Mouse (Mus musculus): Measurements from ENCODE around the gene Slc22a23. TPM values are rescaled to one million over a fixed set of nuclear protein-coding genes. Genes with fewer than 3 reads are reported as not detected.
A peak's percentile ranks its signal among the peaks of the same experiment; 100 is the strongest.

Gene Slc22a23
- polyA plus RNA-seq, 1 experiment from 2014 or later = 6.8 TPM

- no peak overlapping the region for H3K4me3 ChIP-seq
- H3K9me3 ChIP-seq = no peaks in the 10 kb centered on the region; the same call in 1 of the 2 replicates
- H3K4me1 ChIP-seq = peaks cover 39% of the 10 kb centered on the region
- WGBS = 90% methylated on average over 5 of the region's 5 CpGs
- DNase-seq (ENCODE audit: extremely low spot score, low spot score) = no peak
- H3K27me3 ChIP-seq (ENCODE audit: poor library complexity, severe bottlenecking) = no peaks in the 10 kb centered on the region
- peak overlapping the region; percentile 51 for H3K27ac ChIP-seq
- peaks cover 27% of the 10 kb centered on the region for H3K36me3 ChIP-seq (replicated peaks)
Measured at GRCm38 (mm10) chr13:34270886-34271602, 73.9 kb downstream of the Slc22a23 start.

GRCm38 (mm10) chr13:34269376-34269991 lies 75.5 kb downstream of the Slc22a23 start:
- Histone ChIP-seq H3K27me3 (ENCODE audit: poor library complexity, severe bottlenecking) (no peaks in the 10 kb centered on the region), H3K4me1 (peaks cover 39% of the 10 kb centered on the region), H3K9me3 (no peaks in the 10 kb centered on the region; the same call in 1 of the 2 replicates), H3K36me3 (replicated peaks) (peaks cover 14% of the 10 kb centered on the region), H3K27ac (no peak overlapping the region), H3K4me3 (no peak overlapping the region)
- 78% methylated on average over 2 of the region's 2 CpGs for WGBS
- no peak for DNase-seq (ENCODE audit: extremely low spot score, low spot score)

- H3K9me3 ChIP-seq = no peaks in the 10 kb centered on the region
- WGBS = 90% methylated on average over 8 of the region's 8 CpGs
- peaks cover 9% of the 10 kb centered on the region; the same call in 1 of the 2 replicates for H3K36me3 ChIP-seq (replicated peaks)
- DNase-seq (ENCODE audit: extremely low spot score, low spot score) = no peak
- H3K4me1 ChIP-seq = peaks cover 22% of the 10 kb centered on the region
- H3K27ac ChIP-seq = no peak overlapping the region
- H3K4me3 ChIP-seq = no peak overlapping the region
- no peaks in the 10 kb centered on the region for H3K27me3 ChIP-seq (ENCODE audit: poor library complexity, severe bottlenecking)
Measured at GRCm38 (mm10) chr13:34266942-34267660, 77.9 kb downstream of the Slc22a23 start.

- no peak overlapping the region for H3K27ac ChIP-seq
- no peak overlapping the region for H3K4me3 ChIP-seq
- H3K9me3 ChIP-seq = no peaks in the 10 kb centered on the region
- peaks cover 12% of the 10 kb centered on the region; the same call in 1 of the 2 replicates for H3K4me1 ChIP-seq
- peaks cover 9% of the 10 kb centered on the region; the same call in 1 of the 2 replicates for H3K36me3 ChIP-seq (replicated peaks)
- no peaks in the 10 kb centered on the region for H3K27me3 ChIP-seq (ENCODE audit: poor library complexity, severe bottlenecking)
- DNase-seq (ENCODE audit: extremely low spot score, low spot score) = no peak
- WGBS = 94% methylated on average over 8 of the region's 8 CpGs
Measured at GRCm38 (mm10) chr13:34266067-34266466, 78.9 kb downstream of the Slc22a23 start.

GRCm38 (mm10) chr13:34265576-34265975 lies 79.4 kb downstream of the Slc22a23 start:
- peaks cover 11% of the 10 kb centered on the region; the same call in 1 of the 2 replicates for H3K4me1 ChIP-seq
- no peaks in the 10 kb centered on the region for H3K27me3 ChIP-seq (ENCODE audit: poor library complexity, severe bottlenecking)
- WGBS = 89% methylated on average over 5 of the region's 5 CpGs
- H3K36me3 ChIP-seq (replicated peaks) = peaks cover 9% of the 10 kb centered on the region; the same call in 1 of the 2 replicates
- H3K27ac ChIP-seq = no peak overlapping the region
- DNase-seq (ENCODE audit: extremely low spot score, low spot score) = no peak
- no peak overlapping the region for H3K4me3 ChIP-seq
- H3K9me3 ChIP-seq = no peaks in the 10 kb centered on the region

- Histone ChIP-seq H3K27me3 (ENCODE audit: poor library complexity, severe bottlenecking) (no peaks in the 10 kb centered on the region), H3K27ac (no peak overlapping the region), H3K36me3 (replicated peaks) (peaks cover 9% of the 10 kb centered on the region; the same call in 1 of the 2 replicates), H3K4me1 (peaks cover 11% of the 10 kb centered on the region; the same call in 1 of the 2 replicates), H3K4me3 (no peak overlapping the region), H3K9me3 (no peaks in the 10 kb centered on the region)
- DNase-seq (ENCODE audit: extremely low spot score, low spot score) = no peak
- 89% methylated on average over 3 of the region's 3 CpGs for WGBS
Measured at GRCm38 (mm10) chr13:34265022-34265565, 79.9 kb downstream of the Slc22a23 start.

- Histone ChIP-seq H3K27ac (no peak overlapping the region), H3K4me1 (peaks cover 8% of the 10 kb centered on the region; the same call in 1 of the 2 replicates), H3K9me3 (no peaks in the 10 kb centered on the region), H3K4me3 (no peak overlapping the region), H3K36me3 (replicated peaks) (peaks cover 9% of the 10 kb centered on the region; the same call in 1 of the 2 replicates), H3K27me3 (ENCODE audit: poor library complexity, severe bottlenecking) (no peaks in the 10 kb centered on the region)
- 95% methylated on average over 2 of the region's 2 CpGs for WGBS
- no peak for DNase-seq (ENCODE audit: extremely low spot score, low spot score)
Measured at GRCm38 (mm10) chr13:34264508-34264907, 80.5 kb downstream of the Slc22a23 start.

GRCm38 (mm10) chr13:34258765-34259164 lies 86.2 kb downstream of the Slc22a23 start:
- Histone ChIP-seq H3K27ac (no peak overlapping the region), H3K4me1 (peaks cover 28% of the 10 kb centered on the region), H3K9me3 (no peaks in the 10 kb centered on the region), H3K27me3 (ENCODE audit: poor library complexity, severe bottlenecking) (no peaks in the 10 kb centered on the region), H3K4me3 (no peak overlapping the region), H3K36me3 (replicated peaks) (peaks cover 16% of the 10 kb centered on the region; the same call in 1 of the 2 replicates)
- DNase-seq (ENCODE audit: extremely low spot score, low spot score) = no peak
- WGBS = 89% methylated on average over 3 of the region's 3 CpGs

- peaks cover 22% of the 10 kb centered on the region for H3K36me3 ChIP-seq (replicated peaks)
- H3K4me1 ChIP-seq = peaks cover 29% of the 10 kb centered on the region
- H3K4me3 ChIP-seq = no peak overlapping the region
- H3K9me3 ChIP-seq = no peaks in the 10 kb centered on the region
- H3K27ac ChIP-seq = no peak overlapping the region
- peaks cover 4% of the 10 kb centered on the region; the same call in 1 of the 2 replicates for H3K27me3 ChIP-seq (ENCODE audit: poor library complexity, severe bottlenecking)
- no peak for DNase-seq (ENCODE audit: extremely low spot score, low spot score)
- 93% methylated on average over 7 of the region's 7 CpGs for WGBS
Measured at GRCm38 (mm10) chr13:34257177-34257576, 87.8 kb downstream of the Slc22a23 start.

GRCm38 (mm10) chr13:34256676-34257075 lies 88.3 kb downstream of the Slc22a23 start:
- Histone ChIP-seq H3K27me3 (ENCODE audit: poor library complexity, severe bottlenecking) (peaks cover 9% of the 10 kb centered on the region; the same call in 1 of the 2 replicates), H3K4me3 (no peak overlapping the region), H3K27ac (no peak overlapping the region), H3K9me3 (no peaks in the 10 kb centered on the region), H3K36me3 (replicated peaks) (peaks cover 27% of the 10 kb centered on the region), H3K4me1 (peaks cover 29% of the 10 kb centered on the region)
- no peak for DNase-seq (ENCODE audit: extremely low spot score, low spot score)
- 94% methylated on average over 2 of the region's 2 CpGs for WGBS

GRCm38 (mm10) chr13:34255297-34255696 lies 89.7 kb downstream of the Slc22a23 start:
- H3K9me3 ChIP-seq = no peaks in the 10 kb centered on the region
- peaks cover 39% of the 10 kb centered on the region for H3K4me1 ChIP-seq
- peaks cover 27% of the 10 kb centered on the region for H3K36me3 ChIP-seq (replicated peaks)
- 88% methylated on average over 3 of the region's 3 CpGs for WGBS
- DNase-seq (ENCODE audit: extremely low spot score, low spot score) = no peak
- 0 out of 2 replicates have a peak overlapping the region, but pooled peaks have one; percentile 21 for H3K27ac ChIP-seq
- peaks cover 16% of the 10 kb centered on the region; the same call in 1 of the 2 replicates for H3K27me3 ChIP-seq (ENCODE audit: poor library complexity, severe bottlenecking)
- no peak overlapping the region for H3K4me3 ChIP-seq

- H3K4me3 ChIP-seq = no peak overlapping the region
- DNase-seq (ENCODE audit: extremely low spot score, low spot score) = no peak
- peaks cover 16% of the 10 kb centered on the region; the same call in 1 of the 2 replicates for H3K27me3 ChIP-seq (ENCODE audit: poor library complexity, severe bottlenecking)
- H3K27ac ChIP-seq = 0 out of 2 replicates have a peak overlapping the region, but pooled peaks have one; percentile 21
- 73% methylated on average over 5 of the region's 5 CpGs for WGBS
- H3K36me3 ChIP-seq (replicated peaks) = peaks cover 27% of the 10 kb centered on the region
- no peaks in the 10 kb centered on the region for H3K9me3 ChIP-seq
- peaks cover 45% of the 10 kb centered on the region for H3K4me1 ChIP-seq
Measured at GRCm38 (mm10) chr13:34254691-34255090, 90.3 kb downstream of the Slc22a23 start.

Data from forebrain, embryonic 10.5 days (tissue).